19 mouse cellular contexts compared by ENCODE assay signal in genomic region chr2:60538274-60538673, GRCm38 (mm10). TPM values are rescaled to one million over a fixed set of nuclear protein-coding genes. Genes with fewer than 3 reads are reported as not detected.
DNase-seq lines count a peak whose midpoint lies in the region; ATAC-seq lines count a peak whose summit lies in the region.
"Had no signal": no experiment of that assay in that cellular context is flagged by ENCODE, and none has a peak within 500 bp of the region (broad histone marks: within the 10 kb centered on the region; RNA-seq: fewer than 3 reads in every experiment).

No protein-coding gene starts in this region.

- H3K9ac ChIP-seq in hindbrain, embryonic 12.5 days = no peak overlapping the region
- H3K9ac ChIP-seq in hindbrain, embryonic 14.5 days = no peak overlapping the region
- no peak overlapping the region for H3K9ac ChIP-seq in neural tube, embryonic 11.5 days (ENCODE audit: low read length)
- no peak overlapping the region for H3K9ac ChIP-seq in neural tube, embryonic 14.5 days (replicated peaks; ENCODE audit: low read depth, low read length)
- H3K9ac ChIP-seq: embryonic facial prominence, embryonic 15.5 days; forebrain, embryonic 15.5 days; heart, embryonic 12.5 days; intestine, embryonic 15.5 days had no signal

- peak; percentile 72 for ATAC-seq in hindbrain, embryonic 12.5 days (ENCODE audit: low FRiP score)
- no peak for ATAC-seq in hindbrain, embryonic 14.5 days (ENCODE audit: low FRiP score)
- ATAC-seq in neural tube, embryonic 11.5 days (ENCODE audit: insufficient read depth, low FRiP score, low TSS enrichment) = peak; percentile 48
- ATAC-seq in neural tube, embryonic 14.5 days (ENCODE audit: low read depth) = peak; percentile 34; the same call in 1 of the 2 replicates
- ATAC-seq: forebrain, embryonic 15.5 days; intestine, embryonic 15.5 days had no signal

- H3K4me3 ChIP-seq in hindbrain, embryonic 12.5 days = no peak overlapping the region
- H3K4me3 ChIP-seq in hindbrain, embryonic 14.5 days (replicated peaks; ENCODE audit: low read length) = no peak overlapping the region
- no peak overlapping the region for H3K4me3 ChIP-seq in neural tube, embryonic 11.5 days (ENCODE audit: low read depth, low read length)
- H3K4me3 ChIP-seq in neural tube, embryonic 14.5 days (ENCODE audit: low read depth, low read length) = no peak overlapping the region
- H3K4me3 ChIP-seq: embryonic facial prominence, embryonic 15.5 days; erythroblast, embryonic 14.5 days; forebrain, embryonic 10.5 days; forebrain, embryonic 15.5 days; heart, embryonic 12.5 days; intestine, embryonic 15.5 days had no signal

- no peaks in the 10 kb centered on the region for H3K36me3 ChIP-seq in hindbrain, embryonic 12.5 days
- no peaks in the 10 kb centered on the region for H3K36me3 ChIP-seq in hindbrain, embryonic 14.5 days (replicated peaks; ENCODE audit: control insufficient read depth, insufficient read depth)
- H3K36me3 ChIP-seq in neural tube, embryonic 11.5 days (ENCODE audit: control insufficient read depth, insufficient read depth, low read length) = no peaks in the 10 kb centered on the region
- no peaks in the 10 kb centered on the region for H3K36me3 ChIP-seq in neural tube, embryonic 14.5 days (ENCODE audit: control insufficient read depth, insufficient read depth, low read length)
- H3K36me3 ChIP-seq: embryonic facial prominence, embryonic 15.5 days; forebrain, embryonic 10.5 days; forebrain, embryonic 15.5 days; heart, embryonic 12.5 days; intestine, embryonic 15.5 days had no signal

- no peaks in the 10 kb centered on the region for H3K27me3 ChIP-seq in hindbrain, embryonic 12.5 days
- H3K27me3 ChIP-seq in hindbrain, embryonic 14.5 days (ENCODE audit: control insufficient read depth, insufficient read depth, low read length) = no peaks in the 10 kb centered on the region
- H3K27me3 ChIP-seq in neural tube, embryonic 11.5 days (ENCODE audit: control insufficient read depth, insufficient read depth, low read length) = no peaks in the 10 kb centered on the region
- no peaks in the 10 kb centered on the region for H3K27me3 ChIP-seq in neural tube, embryonic 14.5 days (ENCODE audit: control insufficient read depth, insufficient read depth, low read length)
- H3K27me3 ChIP-seq: embryonic facial prominence, embryonic 15.5 days; forebrain, embryonic 15.5 days; heart, embryonic 12.5 days; intestine, embryonic 15.5 days had no signal

- H3K4me1 ChIP-seq in hindbrain, embryonic 12.5 days = peaks cover 7% of the 10 kb centered on the region; the same call in 1 of the 2 replicates
- H3K4me1 ChIP-seq in hindbrain, embryonic 14.5 days (replicated peaks; ENCODE audit: control insufficient read depth, insufficient read depth, low read length) = 0 out of 2 replicates have a peak, but pooled peaks cover 11% of the 10 kb centered on the region
- no peaks in the 10 kb centered on the region for H3K4me1 ChIP-seq in neural tube, embryonic 11.5 days (ENCODE audit: control insufficient read depth, insufficient read depth, low read length)
- H3K4me1 ChIP-seq in neural tube, embryonic 14.5 days (ENCODE audit: control insufficient read depth, insufficient read depth, low read length) = no peaks in the 10 kb centered on the region
- H3K4me1 ChIP-seq: embryonic facial prominence, embryonic 15.5 days; forebrain, embryonic 15.5 days; heart, embryonic 12.5 days; intestine, embryonic 15.5 days had no signal

- WGBS in hindbrain, embryonic 12.5 days = 56% methylated on average over 4 of the region's 4 CpGs
- 44% methylated on average over 4 of the region's 4 CpGs for WGBS in hindbrain, embryonic 14.5 days
- WGBS in neural tube, embryonic 11.5 days = 61% methylated on average over 4 of the region's 4 CpGs
- 31% methylated on average over 4 of the region's 4 CpGs for WGBS in neural tube, embryonic 14.5 days

- no peak overlapping the region for H3K27ac ChIP-seq in hindbrain, embryonic 12.5 days
- H3K27ac ChIP-seq in hindbrain, embryonic 14.5 days = no peak overlapping the region
- H3K27ac ChIP-seq in neural tube, embryonic 11.5 days (ENCODE audit: low read depth, low read length) = no peak overlapping the region
- no peak overlapping the region for H3K27ac ChIP-seq in neural tube, embryonic 14.5 days (ENCODE audit: low read depth, low read length)
- H3K27ac ChIP-seq: embryonic facial prominence, embryonic 15.5 days; forebrain, embryonic 10.5 days; forebrain, embryonic 15.5 days; intestine, embryonic 15.5 days had no signal

- H3K4me2 ChIP-seq in hindbrain, embryonic 12.5 days (replicated peaks) = no peak overlapping the region
- H3K4me2 ChIP-seq in hindbrain, embryonic 14.5 days (replicated peaks) = no peak overlapping the region
- no peak overlapping the region for H3K4me2 ChIP-seq in neural tube, embryonic 11.5 days (ENCODE audit: low read depth)
- H3K4me2 ChIP-seq in neural tube, embryonic 14.5 days (ENCODE audit: low read depth, low read length) = no peak overlapping the region
- H3K4me2 ChIP-seq: embryonic facial prominence, embryonic 15.5 days; forebrain, embryonic 15.5 days; heart, embryonic 12.5 days; intestine, embryonic 15.5 days had no signal

- no peak for DNase-seq in hindbrain, embryonic 14.5 days (ENCODE audit: low spot score)
- DNase-seq in neural tube, embryonic 11.5 days (ENCODE audit: low spot score) = no peak
- DNase-seq in neural tube, embryonic 10.5 days (ENCODE audit: extremely low spot score, low spot score) = no peak
- no peak for DNase-seq in cerebellum, adult 9-10 months
- DNase-seq: adrenal gland, adult 2 months; adrenal gland, postnatal 25 days; cerebellum, adult 2 months; cerebellum, postnatal 14 days; embryo, embryonic 11 days; gastrocnemius, postnatal 14 days; heart, postnatal 36 days had no signal

- H3K9me3 ChIP-seq in hindbrain, embryonic 12.5 days (replicated peaks) = no peaks in the 10 kb centered on the region
- no peaks in the 10 kb centered on the region for H3K9me3 ChIP-seq in hindbrain, embryonic 14.5 days (ENCODE audit: control insufficient read depth, low read length)
- H3K9me3 ChIP-seq in neural tube, embryonic 11.5 days (ENCODE audit: control insufficient read depth, low read length) = no peaks in the 10 kb centered on the region
- no peaks in the 10 kb centered on the region for H3K9me3 ChIP-seq in neural tube, embryonic 14.5 days (ENCODE audit: control insufficient read depth, low read length)
- H3K9me3 ChIP-seq: embryonic facial prominence, embryonic 15.5 days; forebrain, embryonic 10.5 days; forebrain, embryonic 15.5 days; intestine, embryonic 15.5 days had no signal

RNA-seq across cellular contexts. Expression of gene Pla2r1, which starts 14.8 kb away (rescaled TPM):
- 0.90 and 1.5 TPM in 2 replicates for polyA plus RNA-seq in hindbrain, embryonic 12.5 days (2016; fragmentation: Nextera tagmentation; extraction: Ambion mirVana)
- polyA plus RNA-seq in hindbrain, embryonic 14.5 days (2014; fragmentation: Nextera tagmentation; extraction: Ambion mirVana) = 0.81 and 1.1 TPM in 2 replicates
- 0.87 and 1.0 TPM in 2 replicates for polyA plus RNA-seq in neural tube, embryonic 11.5 days (2014; fragmentation: Nextera tagmentation; extraction: Ambion mirVana)
- 0.51 and 1.1 TPM in 2 replicates for polyA plus RNA-seq in neural tube, embryonic 14.5 days (2014; fragmentation: Nextera tagmentation; extraction: Ambion mirVana)
- polyA plus RNA-seq: erythroblast, embryonic 14.5 days had no signal
